Mouse (Mus musculus): Measurements from ENCODE around the gene Cnih4. TPM values are rescaled to one million over a fixed set of nuclear protein-coding genes. Genes with fewer than 3 reads are reported as not detected.

Cnih4 gene
- polyA plus RNA-seq (2014; fragmentation: Nextera tagmentation; extraction: Ambion mirVana): 77.6 and 82.7 TPM in 2 replicates

- Histone ChIP-seq H3K27ac (ENCODE audit: low read depth, low read length) (peak within 1 kb of the TSS; percentile 91), H3K4me3 (ENCODE audit: low read depth, low read length) (peak within 1 kb of the TSS; percentile 89), H3K4me1 (replicated peaks; ENCODE audit: control insufficient read depth, insufficient read depth, low read length) (peaks cover 13% of the 10 kb centered on the region), H3K4me2 (peak within 1 kb of the TSS; percentile 70), H3K9ac (ENCODE audit: low read depth, low read length) (peak within 1 kb of the TSS; percentile 86), H3K9me3 (ENCODE audit: control insufficient read depth, low read length) (no peaks in the 10 kb centered on the region), H3K36me3 (ENCODE audit: control insufficient read depth, insufficient read depth, low read length) (peaks cover 8% of the 10 kb centered on the region; the same call in 1 of the 2 replicates), H3K27me3 (replicated peaks; ENCODE audit: control insufficient read depth, insufficient read depth, low read length) (no peaks in the 10 kb centered on the region)
- under 1% methylated on average over 52 of the region's 52 CpGs for WGBS
- peak; percentile 97 for ATAC-seq (replicated peaks; ENCODE audit: low FRiP score)
- DNase-seq (ENCODE audit: low spot score): peak; percentile 98
These were observed at the start of gene Cnih4, which contains the start of gene Nvl for GRCm38 (mm10) chr1:181143950-181144836. Cnih4 (plus strand) TSS chr1:181144693. Nvl (minus strand) TSS chr1:181144204.

- DNase-seq (ENCODE audit: low spot score): no peak
- Histone ChIP-seq H3K36me3 (ENCODE audit: control insufficient read depth, insufficient read depth, low read length) (peaks cover 33% of the 10 kb centered on the region; the same call in 1 of the 2 replicates), H3K27me3 (replicated peaks; ENCODE audit: control insufficient read depth, insufficient read depth, low read length) (no peaks in the 10 kb centered on the region), H3K4me2 (no peak overlapping the region), H3K9ac (ENCODE audit: low read depth, low read length) (no peak overlapping the region), H3K27ac (ENCODE audit: low read depth, low read length) (no peak overlapping the region), H3K4me1 (replicated peaks; ENCODE audit: control insufficient read depth, insufficient read depth, low read length) (no peaks in the 10 kb centered on the region), H3K4me3 (ENCODE audit: low read depth, low read length) (no peak overlapping the region), H3K9me3 (ENCODE audit: control insufficient read depth, low read length) (no peaks in the 10 kb centered on the region)
- ATAC-seq (replicated peaks; ENCODE audit: low FRiP score): no peak
- 94% methylated on average over 4 of the region's 4 CpGs for WGBS
These were observed 27.4 kb upstream of the Cnih4 start for GRCm38 (mm10) chr1:181117112-181117511.

GRCm38 (mm10) chr1:181124145-181124544 lies 20.3 kb upstream of the Cnih4 start:
- no peak overlapping the region for H3K4me3 ChIP-seq (ENCODE audit: low read depth, low read length)
- ATAC-seq (replicated peaks; ENCODE audit: low FRiP score) (no peak), DNase-seq (ENCODE audit: low spot score) (no peak)
- H3K27ac ChIP-seq (ENCODE audit: low read depth, low read length): no peak overlapping the region
- no peaks in the 10 kb centered on the region for H3K27me3 ChIP-seq (replicated peaks; ENCODE audit: control insufficient read depth, insufficient read depth, low read length)
- H3K4me2 ChIP-seq: no peak overlapping the region
- H3K9me3 ChIP-seq (ENCODE audit: control insufficient read depth, low read length): no peaks in the 10 kb centered on the region
- no peak overlapping the region for H3K9ac ChIP-seq (ENCODE audit: low read depth, low read length)
- WGBS: 88% methylated on average over 2 of the region's 2 CpGs
- H3K4me1 ChIP-seq (replicated peaks; ENCODE audit: control insufficient read depth, insufficient read depth, low read length): no peaks in the 10 kb centered on the region
- H3K36me3 ChIP-seq (ENCODE audit: control insufficient read depth, insufficient read depth, low read length): peaks cover 40% of the 10 kb centered on the region

GRCm38 (mm10) chr1:181125916-181126315 lies 18.6 kb upstream of the Cnih4 start:
- Histone ChIP-seq H3K27me3 (replicated peaks; ENCODE audit: control insufficient read depth, insufficient read depth, low read length) (no peaks in the 10 kb centered on the region), H3K4me1 (replicated peaks; ENCODE audit: control insufficient read depth, insufficient read depth, low read length) (no peaks in the 10 kb centered on the region), H3K4me3 (ENCODE audit: low read depth, low read length) (no peak overlapping the region), H3K27ac (ENCODE audit: low read depth, low read length) (no peak overlapping the region), H3K36me3 (ENCODE audit: control insufficient read depth, insufficient read depth, low read length) (peaks cover 42% of the 10 kb centered on the region), H3K9ac (ENCODE audit: low read depth, low read length) (no peak overlapping the region), H3K9me3 (ENCODE audit: control insufficient read depth, low read length) (no peaks in the 10 kb centered on the region), H3K4me2 (no peak overlapping the region)
- WGBS: 92% methylated on average over 3 of the region's 3 CpGs
- DNase-seq (ENCODE audit: low spot score) (no peak), ATAC-seq (replicated peaks; ENCODE audit: low FRiP score) (no peak)

GRCm38 (mm10) chr1:181126766-181127165 lies 17.7 kb upstream of the Cnih4 start:
- H3K36me3 ChIP-seq (ENCODE audit: control insufficient read depth, insufficient read depth, low read length): peaks cover 40% of the 10 kb centered on the region
- no peak for ATAC-seq (replicated peaks; ENCODE audit: low FRiP score)

GRCm38 (mm10) chr1:181131915-181132314 lies 12.6 kb upstream of the Cnih4 start:
- no peak for DNase-seq (ENCODE audit: low spot score)
- no peak for ATAC-seq (replicated peaks; ENCODE audit: low FRiP score)
- Histone ChIP-seq H3K4me1 (replicated peaks; ENCODE audit: control insufficient read depth, insufficient read depth, low read length) (no peaks in the 10 kb centered on the region), H3K4me2 (no peak overlapping the region), H3K27ac (ENCODE audit: low read depth, low read length) (no peak overlapping the region), H3K4me3 (ENCODE audit: low read depth, low read length) (no peak overlapping the region), H3K36me3 (ENCODE audit: control insufficient read depth, insufficient read depth, low read length) (peaks cover 37% of the 10 kb centered on the region), H3K9ac (ENCODE audit: low read depth, low read length) (no peak overlapping the region), H3K27me3 (replicated peaks; ENCODE audit: control insufficient read depth, insufficient read depth, low read length) (no peaks in the 10 kb centered on the region), H3K9me3 (ENCODE audit: control insufficient read depth, low read length) (no peaks in the 10 kb centered on the region)
- WGBS: 92% methylated on average over 6 of the region's 6 CpGs

More at GRCm38 (mm10) chr1:181126766-181127165, 17.7 kb upstream of the Cnih4 start:
- no peaks in the 10 kb centered on the region for H3K9me3 ChIP-seq (ENCODE audit: control insufficient read depth, low read length)
- no peaks in the 10 kb centered on the region for H3K4me1 ChIP-seq (replicated peaks; ENCODE audit: control insufficient read depth, insufficient read depth, low read length)
- DNase-seq (ENCODE audit: low spot score): no peak
- no peak overlapping the region for H3K27ac ChIP-seq (ENCODE audit: low read depth, low read length)
- H3K27me3 ChIP-seq (replicated peaks; ENCODE audit: control insufficient read depth, insufficient read depth, low read length): no peaks in the 10 kb centered on the region
- 89% methylated on average over 9 of the region's 9 CpGs for WGBS
- no peak overlapping the region for H3K9ac ChIP-seq (ENCODE audit: low read depth, low read length)
- H3K4me3 ChIP-seq (ENCODE audit: low read depth, low read length): no peak overlapping the region
- no peak overlapping the region for H3K4me2 ChIP-seq

- no peak for DNase-seq (ENCODE audit: low spot score)
- H3K27ac ChIP-seq (ENCODE audit: low read depth, low read length): no peak overlapping the region
- WGBS: 91% methylated on average over 7 of the region's 7 CpGs
- ATAC-seq (replicated peaks; ENCODE audit: low FRiP score): no peak
- no peak overlapping the region for H3K9ac ChIP-seq (ENCODE audit: low read depth, low read length)
- no peaks in the 10 kb centered on the region for H3K27me3 ChIP-seq (replicated peaks; ENCODE audit: control insufficient read depth, insufficient read depth, low read length)
- no peaks in the 10 kb centered on the region for H3K9me3 ChIP-seq (ENCODE audit: control insufficient read depth, low read length)
- no peak overlapping the region for H3K4me2 ChIP-seq
- peaks cover 23% of the 10 kb centered on the region for H3K36me3 ChIP-seq (ENCODE audit: control insufficient read depth, insufficient read depth, low read length)
- H3K4me1 ChIP-seq (replicated peaks; ENCODE audit: control insufficient read depth, insufficient read depth, low read length): peaks cover 8% of the 10 kb centered on the region; the same call in 1 of the 2 replicates
- no peak overlapping the region for H3K4me3 ChIP-seq (ENCODE audit: low read depth, low read length)
These were observed 5.8 kb upstream of the Cnih4 start for GRCm38 (mm10) chr1:181138730-181139129.

- DNase-seq (ENCODE audit: low spot score) (no peak), ATAC-seq (replicated peaks; ENCODE audit: low FRiP score) (peak; percentile 50)
- H3K4me1 ChIP-seq (replicated peaks; ENCODE audit: control insufficient read depth, insufficient read depth, low read length): peaks cover 13% of the 10 kb centered on the region
- peak overlapping the region; percentile 86 for H3K9ac ChIP-seq (ENCODE audit: low read depth, low read length)
- peak overlapping the region; percentile 91 for H3K27ac ChIP-seq (ENCODE audit: low read depth, low read length)
- H3K4me3 ChIP-seq (ENCODE audit: low read depth, low read length): peak overlapping the region; percentile 89
- no peaks in the 10 kb centered on the region for H3K27me3 ChIP-seq (replicated peaks; ENCODE audit: control insufficient read depth, insufficient read depth, low read length)
- peak overlapping the region; percentile 70 for H3K4me2 ChIP-seq
- WGBS: 1% methylated on average over 12 of the region's 12 CpGs
- H3K36me3 ChIP-seq (ENCODE audit: control insufficient read depth, insufficient read depth, low read length): peaks cover 11% of the 10 kb centered on the region; the same call in 1 of the 2 replicates
- no peaks in the 10 kb centered on the region for H3K9me3 ChIP-seq (ENCODE audit: control insufficient read depth, low read length)
These were observed 914 bp upstream of the Cnih4 start for GRCm38 (mm10) chr1:181143609-181143949.

Measured in liver, embryonic 11.5 days (tissue).